Mouse (Mus musculus) thymus, postnatal 14 days (tissue): Measurements from ENCODE around the gene Wdfy2.
"Not testable (repeated sequence)": the region's sequence is repeated elsewhere in the genome, so short reads cannot be mapped to it uniquely, and the experiment has no call there.

Experiments used
- DNase-seq: peaks from one replicate; pipeline ENCODE4 v3.0.0; 2021

Wdfy2 gene

DNA sequence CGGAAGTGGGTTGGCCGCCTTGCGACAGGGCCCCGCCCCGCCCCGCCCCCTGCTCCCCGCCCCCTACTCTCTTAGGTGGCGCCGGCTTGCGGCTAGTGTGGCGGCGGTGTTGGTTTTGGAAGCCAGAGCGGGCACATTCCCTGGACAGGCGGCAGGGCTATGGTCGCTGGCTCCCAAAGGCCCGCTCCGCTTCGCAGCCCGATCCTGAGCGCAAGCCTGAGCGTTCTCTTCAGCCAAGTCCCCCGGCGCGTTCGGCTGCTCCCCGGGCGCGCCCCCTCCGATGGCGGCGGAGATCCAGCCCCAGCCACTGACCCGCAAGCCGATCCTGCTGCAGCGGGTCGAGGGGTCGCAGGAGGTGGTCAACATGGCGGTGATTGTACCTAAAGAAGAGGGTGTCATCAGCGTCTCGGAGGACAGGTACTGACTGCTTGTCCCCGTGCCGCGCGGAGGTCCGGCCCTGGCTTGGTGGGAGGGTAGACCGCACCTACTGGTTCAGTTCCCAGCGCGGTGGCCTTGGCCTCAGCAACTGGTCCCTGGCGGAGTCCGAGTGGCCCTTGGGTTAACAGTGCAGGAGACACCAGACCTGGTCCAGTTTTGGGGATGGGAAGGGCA is at the start of gene Wdfy2:
TSS of gene Wdfy2 (plus strand) at position 38 of the 612 bp plus-strand sequence.
- no peak for DNase-seq

DNA sequence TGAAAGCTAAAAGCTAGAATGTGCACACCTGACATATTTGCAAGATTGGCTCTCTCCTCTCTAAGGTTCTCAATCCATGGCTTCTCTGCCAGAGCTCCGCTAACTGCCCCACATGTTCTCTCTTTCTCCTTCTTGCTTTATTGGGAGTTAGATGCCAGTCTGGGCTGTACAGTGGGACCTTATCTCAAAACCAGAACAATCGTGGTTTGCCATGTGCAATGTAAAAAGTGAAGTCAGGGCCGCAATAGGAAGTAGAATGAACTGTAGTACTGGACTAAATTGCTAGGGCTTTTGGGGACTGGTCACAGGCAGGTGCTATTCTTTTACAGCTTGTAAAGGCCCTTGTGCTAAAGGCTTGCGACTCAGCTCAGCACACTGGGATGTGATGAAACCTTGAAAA is 48.2 kb upstream of the Wdfy2 start:
- no peak for DNase-seq

DNA sequence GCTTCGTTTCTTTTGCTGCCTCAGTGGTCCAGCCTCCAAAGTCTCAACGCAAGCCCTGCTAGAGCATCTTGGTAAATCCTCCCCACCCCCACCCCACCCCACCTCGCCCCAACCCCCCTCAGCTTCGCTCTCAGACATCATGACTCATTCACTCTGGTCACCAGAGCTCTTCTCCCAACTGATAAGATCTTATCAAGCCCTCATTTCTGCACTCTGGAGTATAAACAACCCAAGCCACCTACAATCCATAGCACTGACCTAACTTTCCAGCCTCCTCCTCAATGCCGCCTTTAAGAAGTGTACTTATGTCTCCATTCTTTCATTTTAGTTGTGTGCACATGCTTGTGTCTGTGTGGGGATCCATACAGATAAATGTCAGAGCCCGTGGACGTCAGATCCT is 41.8 kb upstream of the Wdfy2 start:
- no peak for DNase-seq

DNA sequence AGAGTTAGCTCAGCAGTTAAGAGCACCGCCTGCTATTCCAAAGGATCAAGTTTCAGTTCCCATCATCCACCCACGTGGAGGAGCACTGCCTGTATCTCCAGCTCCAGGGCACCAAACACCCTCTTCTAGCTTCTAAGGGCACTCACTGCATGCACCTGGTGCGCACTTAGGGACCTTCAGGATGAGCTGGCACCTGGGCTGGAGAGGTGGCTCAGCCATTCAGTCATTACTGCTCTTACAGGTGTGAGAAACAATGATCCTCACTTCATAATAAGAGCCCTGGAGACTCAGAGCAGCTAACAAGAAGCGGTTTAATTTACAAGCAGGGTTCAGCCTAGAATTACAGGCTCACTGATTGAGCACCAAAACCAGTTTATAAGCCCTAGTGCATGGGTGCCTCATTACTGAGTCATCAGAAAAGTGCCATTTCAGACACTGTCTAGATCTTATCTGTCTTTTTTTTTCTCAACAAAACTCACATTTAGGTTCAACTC is 38.8 kb upstream of the Wdfy2 start:
- DNase-seq: peak; percentile 10

DNA sequence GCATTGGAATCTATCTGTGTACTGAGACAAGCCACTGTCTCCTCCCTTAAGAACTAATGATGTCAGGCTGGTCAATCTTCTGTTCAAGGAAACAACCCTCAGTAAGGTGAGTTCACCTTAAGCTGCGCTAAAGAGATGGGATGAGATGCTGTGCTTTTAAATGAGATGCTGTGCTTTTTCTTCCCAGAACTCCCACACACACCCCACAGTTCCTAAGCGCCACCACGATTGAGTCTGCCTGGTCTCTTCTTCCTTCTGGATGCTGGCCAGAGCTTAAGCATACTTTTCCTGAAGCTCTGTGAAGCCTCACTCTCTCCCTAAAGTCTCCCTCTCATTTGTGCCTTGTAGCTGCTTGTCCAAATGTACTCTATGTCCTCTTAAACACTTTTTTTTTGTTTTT is 36.7 kb upstream of the Wdfy2 start:
- DNase-seq: no peak

DNA sequence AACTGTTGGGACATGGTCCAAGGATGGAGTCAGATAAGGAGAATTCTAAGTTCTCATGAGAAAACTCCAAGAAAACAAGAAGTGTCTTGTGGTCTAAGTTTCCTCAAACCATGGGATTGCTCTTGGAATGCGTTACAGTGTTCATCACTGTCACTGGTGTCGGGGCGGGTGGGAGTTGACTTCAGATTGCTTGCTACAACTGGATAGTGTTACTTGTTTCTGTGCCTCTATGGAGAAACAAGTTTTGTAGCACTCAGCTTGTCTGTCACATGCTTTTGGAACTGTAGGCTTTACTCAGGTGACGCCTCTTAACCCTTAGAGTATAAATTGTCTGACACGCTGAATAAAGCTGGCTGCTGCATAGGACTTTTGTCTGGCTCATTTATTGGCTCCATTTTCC is 34.3 kb upstream of the Wdfy2 start:
- DNase-seq: no peak

DNA sequence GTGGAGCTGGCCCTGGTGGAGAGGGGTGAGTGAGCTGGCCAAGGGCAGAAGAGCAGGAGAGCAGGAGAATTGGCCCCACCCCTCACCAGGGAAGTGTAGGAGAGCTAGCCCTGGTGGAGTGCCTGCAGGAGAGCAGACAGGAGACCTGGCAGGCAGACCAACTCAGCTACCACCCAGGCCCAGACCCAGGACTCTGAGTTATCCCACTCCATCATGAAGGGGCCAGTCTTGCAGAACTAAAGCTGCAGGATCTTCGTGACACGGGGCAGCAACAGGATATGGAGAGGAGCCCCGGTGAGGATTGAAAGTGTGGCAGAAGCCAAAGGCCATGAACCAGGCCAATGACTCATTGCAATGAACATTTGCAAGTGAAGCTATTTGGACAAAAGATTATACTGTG is 30.6 kb upstream of the Wdfy2 start:
- DNase-seq: no peak

DNA sequence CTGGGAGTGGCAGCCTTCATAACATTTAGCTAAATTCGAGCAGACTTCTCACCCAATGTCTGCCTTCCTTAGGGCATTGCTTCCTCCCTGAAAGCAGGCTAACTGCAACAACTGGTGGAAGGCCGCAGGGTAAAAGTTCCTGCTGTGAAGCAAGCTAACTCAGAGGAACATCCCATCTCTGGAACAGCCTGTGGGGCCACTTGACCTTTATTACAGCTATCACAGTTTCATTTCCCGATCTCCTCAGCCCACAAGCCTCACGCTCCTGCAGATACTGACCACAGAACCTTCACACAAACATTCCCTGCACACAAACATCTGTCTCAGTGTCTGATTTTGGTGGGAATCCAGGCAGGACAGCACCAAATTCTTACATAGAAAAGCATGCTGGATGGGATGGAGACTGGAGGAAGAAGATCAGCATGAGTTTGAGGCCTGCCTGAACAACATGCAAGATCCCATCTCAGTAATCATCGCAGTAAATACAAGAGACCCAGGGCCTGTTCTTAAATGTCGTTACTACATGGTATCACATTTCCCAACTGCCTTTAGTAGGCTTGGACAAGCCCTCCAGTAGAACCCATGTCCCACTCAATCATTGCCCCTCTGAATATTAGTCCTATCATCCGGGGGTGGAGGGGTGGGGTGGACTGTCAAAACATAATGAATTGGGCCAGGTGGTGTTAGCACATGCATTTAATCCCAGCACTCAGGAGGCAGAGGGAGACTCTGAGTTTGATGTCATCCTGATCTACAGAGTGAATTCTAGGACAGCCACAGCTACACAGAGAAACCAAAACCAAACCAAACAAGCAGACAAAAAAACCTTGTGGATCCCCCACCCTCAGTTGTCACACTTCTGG is 28.6 kb upstream of the Wdfy2 start:
- no peak for DNase-seq

DNA sequence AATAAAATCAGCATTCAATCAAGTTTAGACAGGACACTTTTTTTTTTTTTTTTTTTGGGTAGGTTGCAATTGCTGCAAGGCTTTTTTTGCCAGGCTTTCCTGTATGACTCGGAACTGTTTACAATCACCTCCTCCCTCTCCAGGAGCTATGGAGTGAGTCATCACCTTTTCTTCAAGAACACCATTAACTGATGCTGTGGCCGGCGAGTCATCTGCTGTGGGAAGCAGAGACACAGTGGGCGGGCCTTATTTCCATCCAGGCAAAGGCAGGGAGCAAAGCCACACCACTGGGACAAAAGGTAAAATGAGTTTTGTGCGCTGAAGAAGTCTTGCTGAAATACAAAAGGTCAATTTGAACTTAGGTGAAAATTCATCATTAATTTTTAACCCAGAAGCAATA is 24.7 kb upstream of the Wdfy2 start:
- DNase-seq: no peak

DNA sequence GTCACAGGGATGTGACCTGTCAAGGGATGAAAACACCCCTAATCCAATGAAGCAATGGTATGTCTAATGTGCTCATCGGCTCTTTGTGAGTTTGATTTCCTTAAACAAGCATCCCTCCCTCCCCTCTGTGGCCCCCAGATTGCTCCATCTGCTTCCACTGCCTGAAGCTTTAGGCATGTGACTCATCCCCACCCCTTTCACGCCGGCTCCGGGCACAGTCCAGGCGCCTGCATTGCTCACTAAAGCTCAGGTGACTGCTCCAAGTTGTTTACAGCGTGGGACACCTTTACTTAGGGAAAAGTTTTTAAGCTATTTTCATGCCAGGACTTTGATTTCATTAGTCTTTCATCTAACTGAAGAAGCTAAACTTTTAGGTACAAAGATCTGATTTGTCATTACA is 22.9 kb upstream of the Wdfy2 start:
- no peak for DNase-seq

DNA sequence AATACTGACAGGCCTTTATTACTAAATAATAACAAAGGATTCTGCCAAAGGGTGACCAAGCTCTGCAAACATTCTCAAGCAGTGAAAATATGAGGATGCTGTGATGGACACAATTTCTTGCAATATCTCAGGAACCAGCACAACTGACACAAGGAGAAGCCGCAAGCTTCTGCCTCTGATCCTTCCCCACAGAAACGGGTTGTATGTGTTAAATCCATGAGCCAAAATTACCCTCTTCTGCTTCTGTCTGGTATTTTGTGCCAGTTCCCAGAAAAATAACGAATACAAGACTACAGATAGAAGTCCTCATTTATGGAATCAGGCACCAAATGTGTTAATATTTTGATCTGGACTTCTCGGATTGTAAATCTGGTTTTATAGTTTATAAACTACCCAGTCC is 20.7 kb upstream of the Wdfy2 start:
- DNase-seq: no peak

DNA sequence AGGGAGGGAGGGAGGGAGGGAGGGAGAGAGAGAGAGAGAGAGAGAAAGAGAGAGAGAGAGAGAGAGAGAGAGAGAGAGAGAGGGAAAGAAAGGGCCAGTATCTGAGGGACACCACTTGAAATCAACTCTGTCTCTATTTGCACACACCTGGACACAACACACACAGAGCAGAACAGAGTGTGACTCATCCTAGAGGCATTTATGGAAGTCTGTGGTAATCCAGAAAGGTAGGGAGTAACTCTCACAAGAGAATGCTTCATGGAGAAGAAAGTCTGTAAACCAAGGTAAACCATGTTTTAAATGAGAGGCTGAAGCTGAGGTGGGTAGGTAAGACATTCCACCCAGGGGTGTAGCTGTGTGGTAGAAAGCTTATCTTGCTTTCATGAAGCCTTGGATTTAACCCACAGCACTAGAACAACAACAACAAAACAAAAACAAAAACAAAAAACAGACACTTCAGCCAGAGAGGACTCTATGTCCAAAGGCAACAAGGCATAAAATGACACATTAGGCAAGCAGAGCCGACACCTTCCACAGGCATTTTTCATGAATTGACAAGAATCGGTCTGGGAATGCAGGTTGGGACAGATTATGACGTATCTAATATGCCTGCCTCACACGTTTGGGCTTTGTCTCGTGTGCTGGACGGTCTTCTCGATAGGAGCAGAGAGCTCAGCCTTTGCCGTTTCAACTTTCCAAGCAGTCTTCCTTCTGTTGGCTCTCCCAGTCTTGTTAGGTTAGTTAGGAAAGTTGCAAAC is 11.7 kb upstream of the Wdfy2 start:
- DNase-seq: no peak

DNA sequence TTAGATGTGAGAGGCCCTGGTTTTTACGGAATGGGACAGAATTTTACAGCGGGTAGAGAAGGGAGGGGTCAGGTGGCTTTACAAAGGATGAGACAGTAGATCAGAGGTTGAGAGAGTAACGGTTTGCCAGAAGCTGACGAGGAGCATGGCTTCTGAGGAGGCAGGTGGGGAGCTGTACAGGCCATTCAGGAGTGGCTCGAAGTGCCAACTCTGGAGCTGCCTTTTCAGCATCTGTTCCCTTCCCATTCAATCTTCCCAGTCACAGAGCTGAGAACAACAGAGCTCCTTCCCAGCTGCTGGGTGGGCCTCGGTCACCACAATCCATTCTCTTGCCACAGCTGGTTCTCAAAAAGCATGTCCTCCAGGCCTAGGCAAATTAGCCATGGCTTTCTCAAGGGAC is 8.2 kb upstream of the Wdfy2 start:
- DNase-seq: no peak

DNA sequence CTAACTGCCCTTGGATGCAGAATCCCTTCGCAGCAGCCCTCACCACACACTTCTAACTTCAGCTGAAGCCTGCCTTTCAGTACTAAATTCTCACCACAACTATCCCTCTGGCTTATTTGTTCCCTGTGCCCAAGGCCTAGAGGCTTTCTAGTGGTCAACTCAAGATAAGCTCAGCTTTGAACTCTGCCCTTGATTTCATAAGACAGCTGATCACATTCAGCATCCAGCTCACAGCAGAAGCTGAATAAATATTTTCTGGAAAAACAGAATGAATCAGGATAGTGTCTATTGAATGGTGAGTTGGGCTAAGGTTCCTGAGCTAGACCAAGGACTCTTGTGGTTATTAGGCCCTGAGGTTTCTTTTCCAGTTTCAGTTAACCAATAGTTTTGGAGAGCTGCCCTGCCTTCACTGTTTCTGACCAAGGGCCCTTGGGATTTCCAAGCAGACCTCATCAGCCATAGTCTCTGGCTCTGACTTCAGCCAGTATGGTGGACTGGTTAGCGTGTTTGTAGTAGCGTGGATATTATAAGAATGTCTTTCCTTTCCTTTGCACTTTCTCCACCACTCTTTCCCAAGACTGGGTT is 5.7 kb upstream of the Wdfy2 start:
- DNase-seq: no peak

DNA sequence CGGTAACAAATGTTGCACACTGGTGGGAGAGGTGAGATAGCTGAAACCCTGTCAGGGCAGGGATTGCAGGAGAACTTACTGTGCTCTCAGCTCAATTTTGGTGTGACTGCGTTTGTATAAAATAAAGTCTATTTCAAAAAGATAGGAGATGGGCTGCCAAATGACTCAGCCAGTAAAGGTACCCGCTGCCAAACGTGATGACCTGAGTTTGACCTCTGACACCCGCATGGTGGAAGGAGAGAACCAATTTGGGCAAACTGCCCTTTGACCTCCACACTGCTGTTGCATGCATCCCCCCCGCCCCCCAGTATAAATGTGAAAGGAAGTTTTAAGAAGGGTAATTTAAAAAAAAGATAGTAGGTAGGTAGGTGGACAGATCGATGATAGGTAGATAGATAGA is 4.4 kb upstream of the Wdfy2 start:
- DNase-seq: no peak

DNA sequence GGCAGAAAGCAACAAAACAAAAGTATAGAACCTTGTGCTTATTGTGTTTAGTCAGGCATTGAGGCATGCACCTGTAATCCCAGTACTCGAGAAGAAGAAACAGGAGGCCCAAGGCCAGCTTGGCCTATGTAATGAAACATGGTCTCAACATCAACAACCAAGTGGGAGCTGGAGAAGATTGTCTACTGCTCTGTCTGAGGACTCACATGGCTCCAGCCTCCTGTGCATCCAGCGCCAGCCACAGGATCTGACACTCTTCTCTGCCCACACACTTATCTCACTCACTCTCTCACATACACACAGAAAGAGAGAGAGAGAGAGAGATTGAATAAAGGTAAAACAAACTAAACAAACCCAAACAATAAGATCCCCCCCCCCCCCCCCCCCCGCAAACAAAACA is 3.9 kb upstream of the Wdfy2 start:
- no peak for DNase-seq

DNA sequence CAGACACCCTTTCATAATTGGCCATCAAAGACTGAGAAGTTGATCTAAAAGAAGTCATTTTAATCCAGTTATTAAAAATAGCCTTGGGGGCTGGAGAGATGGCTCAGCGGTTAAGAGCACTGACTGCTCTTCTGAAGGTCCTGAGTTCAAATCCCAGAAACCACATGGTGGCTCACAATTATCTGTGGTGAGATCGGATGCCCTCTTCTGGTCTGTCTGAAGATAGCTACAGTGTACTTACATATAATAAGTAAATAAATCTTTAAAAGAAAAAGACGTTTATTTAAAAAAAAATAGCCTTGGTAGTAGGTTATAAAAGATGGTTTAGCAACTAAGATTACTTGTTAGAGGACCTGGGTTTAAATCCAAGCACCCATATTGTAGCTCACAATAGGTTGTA is 1.7 kb upstream of the Wdfy2 start:
- not testable (repeated sequence) for DNase-seq

DNA sequence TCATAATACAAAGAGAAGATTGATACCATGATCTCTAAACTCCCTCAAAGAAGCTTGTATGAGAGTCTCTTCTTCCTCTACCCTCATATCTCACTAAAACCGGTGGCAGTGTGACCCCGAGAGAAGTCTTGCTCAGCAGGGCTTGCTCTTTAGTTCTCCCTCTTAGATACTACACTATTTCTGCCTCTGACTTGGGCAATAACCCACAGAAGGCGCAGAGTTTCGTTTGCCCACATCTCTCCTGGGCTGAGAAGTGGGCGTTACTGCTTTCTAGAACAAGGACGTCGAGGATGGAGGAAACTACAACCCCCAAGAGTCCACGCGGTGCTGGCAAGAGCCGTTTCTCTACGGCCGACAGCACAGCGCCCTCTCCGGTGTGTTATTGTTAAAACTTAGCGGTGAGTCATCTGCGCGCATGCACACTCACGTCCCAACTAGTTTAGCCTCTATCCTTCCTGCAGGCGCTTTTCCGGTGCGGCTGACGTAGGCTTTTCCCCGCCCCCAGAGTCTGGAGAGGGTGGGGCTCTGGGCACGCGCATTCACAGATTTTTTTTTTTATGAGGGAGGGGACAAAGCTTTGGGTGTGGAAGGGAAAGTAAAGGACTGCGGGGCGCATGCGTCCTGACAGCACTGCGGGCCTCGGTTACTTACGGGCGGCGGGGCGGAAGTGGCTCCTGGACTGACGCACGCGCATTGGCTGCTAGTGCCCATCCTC is 395 bp upstream of the Wdfy2 start:
- DNase-seq: peak; percentile 98

DNA sequence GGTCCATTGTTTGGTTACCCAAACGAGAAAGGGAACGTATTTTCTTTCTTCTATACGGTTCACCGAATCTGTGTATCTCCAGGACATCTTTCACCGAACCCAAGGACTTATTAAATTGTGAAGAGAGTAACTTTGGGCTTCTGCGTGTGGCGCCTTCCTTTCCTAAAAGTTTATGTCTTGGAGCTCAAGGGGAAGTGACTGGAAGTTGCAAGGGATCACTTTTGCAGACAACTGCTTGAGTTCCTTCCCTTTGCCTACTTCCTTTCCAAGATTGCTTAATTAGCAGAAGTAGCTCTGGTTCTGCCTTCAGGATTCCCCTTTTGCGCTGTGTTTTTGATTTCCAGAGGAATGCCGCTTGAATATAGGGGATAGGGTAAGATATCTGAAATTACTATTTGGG is 858 bp downstream of the Wdfy2 start:
- DNase-seq: no peak

DNA sequence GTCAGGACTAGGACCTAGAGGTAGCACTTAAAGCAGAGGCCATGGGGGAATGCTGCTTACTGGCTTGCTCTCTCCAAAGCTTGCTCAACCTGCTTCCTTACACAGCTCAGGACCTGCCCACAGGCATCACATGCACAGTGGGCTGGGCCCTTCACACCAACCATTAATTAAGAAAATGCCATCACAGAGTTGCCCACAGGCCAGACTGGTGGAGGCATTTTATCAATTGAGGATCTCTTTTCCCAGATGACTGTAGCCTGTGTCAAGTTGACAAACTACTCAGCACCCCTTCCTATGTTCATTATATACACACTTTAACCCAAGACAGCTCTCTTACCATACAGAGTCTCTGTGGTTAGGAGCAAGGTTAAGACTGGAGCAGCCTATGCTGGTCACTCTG is 4.2 kb downstream of the Wdfy2 start:
- DNase-seq: no peak

DNA sequence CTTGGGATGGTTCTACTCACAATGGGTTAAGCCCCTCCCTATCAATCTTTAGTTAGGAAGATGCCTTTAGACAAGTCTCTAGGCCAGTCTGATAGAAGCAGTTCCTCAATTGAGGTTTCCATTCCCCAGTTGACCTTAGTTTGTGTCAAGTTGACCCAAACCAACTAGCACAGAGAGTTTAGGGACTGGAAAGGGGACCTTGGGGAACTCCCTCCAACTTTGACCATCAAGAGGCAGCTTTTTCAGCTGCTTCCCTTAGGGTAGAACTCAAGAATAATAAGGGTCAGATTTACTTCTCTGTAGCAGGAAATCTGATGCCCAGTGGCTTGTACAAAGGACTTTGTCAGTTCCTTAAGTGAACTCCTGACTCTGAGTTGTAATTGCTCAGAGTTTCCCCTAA is 5.0 kb downstream of the Wdfy2 start:
- DNase-seq: no peak

DNA sequence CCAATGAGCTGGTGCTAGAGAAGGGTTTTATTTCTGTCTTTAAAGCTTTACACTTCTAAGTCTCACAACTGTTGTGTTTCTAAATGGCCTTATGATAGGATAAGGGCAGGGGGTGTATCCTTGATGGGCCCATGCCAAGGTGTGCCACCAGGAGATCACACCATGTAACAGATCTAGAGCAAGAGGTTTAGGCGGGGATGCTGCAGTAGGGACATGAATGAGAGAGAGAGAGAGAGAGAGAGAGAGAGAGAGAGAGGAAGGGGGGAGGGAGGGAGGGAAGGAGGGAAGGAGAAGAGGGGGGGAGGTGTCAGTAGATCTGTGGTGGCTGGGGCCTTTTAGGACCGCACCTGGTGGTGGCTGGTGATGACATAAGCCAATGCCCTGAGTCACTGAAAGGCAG is 5.5 kb downstream of the Wdfy2 start:
- DNase-seq: no peak

DNA sequence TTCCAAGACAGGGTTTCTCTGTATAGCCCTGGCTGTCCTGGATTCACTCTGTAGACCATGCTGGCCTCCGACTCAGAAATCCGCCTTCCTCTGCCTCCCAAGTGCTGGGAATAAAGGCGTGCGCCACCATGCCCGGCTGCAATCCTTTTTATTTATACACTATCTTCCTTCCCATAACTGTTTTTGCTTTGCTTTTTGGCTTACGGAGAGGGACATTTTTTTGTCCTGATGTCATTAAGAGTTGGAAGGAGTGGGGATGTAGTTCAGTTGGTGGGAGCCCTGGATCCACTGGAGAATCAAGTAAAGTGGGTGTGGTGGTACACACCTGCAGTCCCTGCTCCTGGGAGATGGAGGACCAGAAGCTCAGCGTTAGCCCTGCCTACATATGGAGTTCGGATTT is 6.7 kb downstream of the Wdfy2 start:
- DNase-seq: no peak
